Mouse (Mus musculus) embryo, embryonic 10 days (tissue): Measurements from ENCODE around the gene Siah3.
A peak's percentile ranks its signal among the peaks of the same experiment; 100 is the strongest.

ENCODE experiments used
- DNase-seq: peaks from one replicate; pipeline ENCODE4 v3.0.0-alpha.2; 2015; ENCODE audit warnings: low spot score

Gene Siah3

DNA sequence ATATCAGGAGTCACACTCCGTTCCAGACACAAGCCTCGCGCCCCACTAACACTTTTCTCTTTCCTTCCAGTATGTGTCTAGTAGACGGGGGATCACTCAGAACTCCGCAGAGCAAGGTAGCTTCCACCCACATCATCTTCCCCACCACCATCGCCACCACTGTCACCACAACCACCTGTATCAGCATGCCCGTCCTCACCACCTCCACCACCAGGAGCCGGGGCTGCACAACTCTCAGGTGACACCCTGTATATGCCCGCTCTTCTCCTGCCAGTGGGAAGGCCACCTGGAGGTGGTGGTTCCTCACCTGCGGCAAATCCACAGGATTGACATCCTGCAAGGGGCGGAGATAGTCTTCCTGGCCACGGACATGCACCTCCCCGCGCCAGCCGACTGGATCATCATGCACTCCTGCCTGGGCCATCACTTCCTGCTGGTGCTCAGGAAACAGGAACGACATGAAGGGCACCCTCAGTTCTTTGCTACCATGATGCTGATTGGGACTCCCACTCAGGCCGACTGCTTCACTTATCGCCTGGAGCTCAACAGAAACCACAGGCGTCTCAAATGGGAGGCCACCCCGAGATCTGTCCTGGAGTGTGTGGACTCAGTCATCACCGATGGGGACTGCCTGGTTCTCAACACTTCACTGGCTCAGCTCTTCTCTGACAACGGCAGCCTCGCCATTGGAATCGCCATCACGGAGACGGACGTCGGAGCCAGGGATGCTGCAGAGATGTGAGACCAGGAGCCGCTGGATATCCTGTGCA, 69.8 kb downstream of the Siah3 start:
- DNase-seq: no peak

- DNase-seq: no peak
Measured at GRCm38 (mm10) chr14:75527464-75528190, 71.8 kb downstream of the Siah3 start.

- no peak for DNase-seq
Measured at GRCm38 (mm10) chr14:75530815-75531353, 75.1 kb downstream of the Siah3 start.

GRCm38 (mm10) chr14:75539205-75539604, 83.4 kb downstream of the Siah3 start:
- no peak for DNase-seq

DNA sequence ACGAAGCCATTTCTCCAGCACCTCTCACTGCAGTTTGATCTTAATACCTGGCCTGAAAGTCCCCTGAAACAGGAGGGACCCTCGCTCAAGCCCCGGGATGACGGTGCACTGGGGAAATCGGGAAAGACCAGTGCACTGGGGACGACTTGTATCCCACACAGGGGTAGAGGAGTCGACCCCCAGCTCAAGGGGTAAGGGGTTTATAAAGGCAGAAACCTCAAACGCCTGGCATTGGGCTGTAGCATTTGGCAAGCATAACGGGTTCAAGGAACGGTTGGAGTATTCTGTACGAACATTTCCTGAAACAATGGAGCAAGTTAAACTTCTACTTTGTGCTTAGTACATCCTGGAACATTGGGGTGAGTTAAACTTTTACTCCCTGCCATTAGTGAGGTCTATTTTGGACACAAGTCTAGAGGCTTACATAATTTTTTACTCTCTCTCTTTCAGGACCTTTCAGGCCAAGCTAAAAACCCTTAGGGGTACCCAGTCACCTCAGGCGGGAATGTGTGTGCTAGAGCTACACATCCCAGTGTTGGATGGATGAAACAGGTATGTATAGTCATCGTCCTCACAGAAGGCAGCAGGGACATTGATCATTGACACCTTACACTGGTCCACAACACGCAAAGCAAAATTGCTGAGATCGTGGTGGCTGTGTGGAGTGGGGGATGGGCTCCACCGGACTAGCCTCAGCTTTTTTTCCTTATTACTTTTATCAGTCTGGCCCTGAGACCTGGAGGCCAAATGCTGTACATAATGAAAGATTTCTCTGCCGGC, 84.6 kb downstream of the Siah3 start:
- no peak for DNase-seq

GRCm38 (mm10) chr14:75540996-75541350, 85.2 kb downstream of the Siah3 start:
- DNase-seq: no peak

GRCm38 (mm10) chr14:75541731-75542130, 85.9 kb downstream of the Siah3 start:
- peak; percentile 78 for DNase-seq

DNA sequence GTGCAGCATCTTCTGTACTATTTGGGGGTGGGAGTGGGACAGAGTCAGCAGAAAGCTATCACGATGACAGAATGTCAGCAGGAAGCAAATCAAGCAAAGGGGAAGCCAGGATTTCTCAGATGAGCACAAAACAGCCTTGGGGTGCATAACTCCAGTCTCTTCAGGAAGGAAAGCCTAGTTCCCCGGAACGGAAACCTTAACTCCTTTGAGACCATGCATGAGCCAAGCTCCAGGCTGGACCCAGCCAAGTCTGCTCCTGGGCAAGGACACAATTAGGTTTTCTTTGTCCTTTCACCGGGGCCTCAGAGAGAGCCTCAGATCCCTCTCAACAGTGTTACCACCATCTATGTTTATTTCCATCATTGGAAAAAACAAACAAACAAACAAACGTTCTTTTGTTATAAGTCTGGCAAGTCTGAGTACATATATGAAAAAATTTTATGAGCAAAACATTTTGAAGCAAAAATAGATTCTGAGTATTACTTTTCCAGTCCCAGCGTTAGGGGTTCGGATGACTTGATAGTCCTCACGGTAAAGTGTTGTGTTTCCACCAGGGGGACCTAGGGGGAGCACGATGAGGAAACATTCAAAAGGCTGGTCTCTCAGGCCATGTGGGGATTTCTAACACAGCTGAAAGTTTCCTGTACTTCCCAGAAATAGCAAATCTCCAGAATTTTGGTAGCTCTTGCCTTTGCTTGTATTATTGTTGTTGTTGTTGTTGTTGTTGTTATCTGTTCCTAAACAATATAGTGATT, 106.0 kb downstream of the Siah3 start:
- DNase-seq: peak; percentile 35

- DNase-seq: peak; percentile 17
Measured at GRCm38 (mm10) chr14:75565534-75566140, 109.9 kb downstream of the Siah3 start.

DNA sequence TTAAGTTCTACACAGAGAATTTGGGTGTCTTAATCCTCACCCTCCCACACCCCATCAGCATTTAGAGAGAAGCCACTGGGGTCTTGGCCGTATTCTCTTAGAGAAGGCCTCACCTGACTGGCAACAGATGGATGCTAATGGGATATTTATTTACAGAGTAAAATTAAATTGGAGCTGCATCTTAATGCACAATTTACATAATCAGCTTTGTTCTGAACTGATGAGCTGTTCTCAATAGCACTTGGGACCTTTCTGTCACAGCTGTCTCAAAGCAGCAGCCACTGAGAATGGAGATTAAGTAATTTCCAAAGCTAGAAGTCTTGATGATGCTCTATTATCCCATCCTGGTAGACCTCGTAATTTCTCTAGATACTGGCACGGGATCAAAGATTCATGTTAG, 110.5 kb downstream of the Siah3 start:
- no peak for DNase-seq

GRCm38 (mm10) chr14:75579010-75579409, 123.2 kb downstream of the Siah3 start:
- no peak for DNase-seq
